Mouse (Mus musculus): ENCODE data around the gene Akna.

Akna gene

GRCm38 (mm10) chr4:63389121-63389886, 13.8 kb downstream of the Akna start:
- in situ Hi-C loops (cut with MboI, MseI) = no loop called here

GRCm38 (mm10) chr4:63388029-63388428, 15.1 kb downstream of the Akna start:
- in situ Hi-C loops (cut with MboI, MseI) = no loop called here

GRCm38 (mm10) chr4:63385784-63386183, 17.4 kb downstream of the Akna start:
- in situ Hi-C loops (cut with MboI, MseI) = no loop called here

DNA sequence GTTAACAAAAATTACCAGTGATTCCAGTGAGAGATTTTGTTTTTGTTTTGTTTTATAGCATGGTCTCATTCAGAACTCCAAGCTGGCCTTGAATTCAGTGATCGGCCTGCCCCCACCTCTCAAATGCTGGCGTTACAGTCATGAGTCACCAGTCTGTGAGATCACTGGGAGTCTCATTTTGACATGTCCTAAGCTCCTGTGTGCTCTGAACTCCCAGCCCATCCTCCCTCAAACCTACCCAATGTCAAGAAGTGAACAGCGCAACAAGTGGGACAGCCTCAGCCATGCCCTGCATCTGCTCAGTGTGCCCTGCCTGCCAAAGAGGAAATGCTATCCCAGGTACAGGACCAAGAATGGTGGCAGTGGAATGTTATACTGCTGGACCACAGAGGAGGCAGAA, 17.9 kb downstream of the Akna start:
- in situ Hi-C loops (cut with MboI, MseI) = no loop called here

- in situ Hi-C loops (cut with MboI, MseI) = no loop called here
These were observed 18.9 kb downstream of the Akna start for GRCm38 (mm10) chr4:63384262-63384661.

- in situ Hi-C loops (cut with MboI, MseI) = no loop called here
These were observed 19.7 kb downstream of the Akna start for GRCm38 (mm10) chr4:63383474-63383873.

DNA sequence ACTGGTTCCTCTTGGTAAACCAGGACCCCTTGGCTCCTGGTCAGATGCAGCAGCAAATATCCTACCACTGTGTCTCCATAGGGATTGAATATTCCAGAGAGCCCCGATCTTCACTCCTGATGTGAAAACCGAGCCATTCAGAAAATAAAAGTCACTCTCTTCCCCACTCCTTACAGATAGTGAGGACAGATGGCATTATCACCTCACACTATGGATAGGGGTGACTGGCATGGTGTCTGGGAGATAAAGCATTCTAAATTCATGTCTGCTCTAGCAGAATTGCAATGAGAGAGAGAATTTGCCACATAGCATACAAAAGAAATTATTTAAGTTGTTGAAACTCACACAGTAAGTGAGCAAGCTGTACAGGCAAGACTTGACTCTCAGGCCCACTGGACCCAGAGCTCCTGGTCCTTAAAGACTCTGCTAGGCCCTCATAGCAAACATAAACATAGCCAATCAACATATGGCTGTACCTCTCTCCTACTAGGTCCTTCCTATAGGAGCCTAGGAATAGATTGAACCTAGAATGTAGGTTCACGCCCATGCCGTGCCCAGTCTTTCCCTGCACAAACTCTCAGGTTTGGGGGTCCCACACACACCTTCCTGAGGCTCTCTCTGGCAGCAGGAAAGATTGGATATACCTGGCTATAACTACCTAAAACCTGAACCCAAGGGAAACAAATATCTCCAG, 20.3 kb downstream of the Akna start:
- in situ Hi-C loops (cut with MboI, MseI) = no loop called here

GRCm38 (mm10) chr4:63377483-63377882, 25.7 kb downstream of the Akna start:
- in situ Hi-C loops (cut with MboI, MseI) = no loop called here

DNA sequence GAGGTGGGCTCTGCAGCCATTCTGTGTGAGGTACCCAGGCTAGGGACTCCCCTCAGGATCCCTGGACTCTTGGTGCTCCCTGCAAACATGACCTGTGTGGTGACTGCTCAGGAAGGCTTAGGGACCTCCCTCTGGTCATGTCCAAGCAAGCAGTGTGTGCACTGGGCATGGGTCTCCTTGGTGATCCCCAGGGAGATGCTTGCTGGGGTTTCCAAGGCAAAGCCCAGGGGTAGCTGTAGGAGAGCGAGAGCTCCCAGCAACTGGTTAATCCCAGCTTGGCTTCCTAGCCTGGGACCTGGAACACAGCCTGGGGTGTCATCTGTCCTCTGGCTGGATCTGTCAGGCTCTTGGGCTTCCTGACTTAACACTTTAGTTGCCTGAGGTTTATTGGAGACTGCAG, 27.8 kb downstream of the Akna start:
- in situ Hi-C loops (cut with MboI, MseI) = no loop called here

GRCm38 (mm10) chr4:63374331-63374730, 28.8 kb downstream of the Akna start:
- in situ Hi-C loops (cut with MboI, MseI) = loop anchor here (5.0 kb wide), 1 partner anchor 33 kb away; no protein-coding TSS in a partner anchor

- in situ Hi-C loops (cut with MboI, MseI) = loop anchor here (5.0 kb wide), 1 partner anchor 34 kb away; no protein-coding TSS in a partner anchor
These were observed 29.8 kb downstream of the Akna start for GRCm38 (mm10) chr4:63373404-63373803.

GRCm38 (mm10) chr4:63371890-63372289, 31.3 kb downstream of the Akna start:
- in situ Hi-C loops (cut with MboI, MseI) = loop anchor here (5.0 kb wide), 1 partner anchor 35 kb away; no protein-coding TSS in a partner anchor

DNA sequence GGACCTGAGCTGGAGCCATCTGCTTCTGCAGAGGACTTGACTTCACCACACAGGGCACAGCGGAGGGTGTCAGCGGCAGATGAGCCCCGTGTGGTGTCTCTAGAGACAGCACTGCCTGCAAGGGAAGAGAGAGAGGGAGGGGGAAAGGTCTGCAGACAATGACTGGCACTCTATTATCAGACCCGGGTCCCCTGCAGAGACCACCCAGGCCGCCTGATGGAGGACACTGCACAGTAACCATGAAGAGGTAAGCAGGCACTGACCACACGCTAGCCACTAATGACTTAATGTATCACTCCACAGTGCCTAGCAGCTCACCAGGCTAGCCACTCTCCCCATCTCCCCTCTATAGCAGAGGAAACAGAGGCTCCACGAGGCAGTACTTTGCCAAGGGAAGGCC, 32.3 kb downstream of the Akna start:
- in situ Hi-C loops (cut with MboI, MseI) = loop anchor here (5.0 kb wide), 1 partner anchor 36 kb away; no protein-coding TSS in a partner anchor

DNA sequence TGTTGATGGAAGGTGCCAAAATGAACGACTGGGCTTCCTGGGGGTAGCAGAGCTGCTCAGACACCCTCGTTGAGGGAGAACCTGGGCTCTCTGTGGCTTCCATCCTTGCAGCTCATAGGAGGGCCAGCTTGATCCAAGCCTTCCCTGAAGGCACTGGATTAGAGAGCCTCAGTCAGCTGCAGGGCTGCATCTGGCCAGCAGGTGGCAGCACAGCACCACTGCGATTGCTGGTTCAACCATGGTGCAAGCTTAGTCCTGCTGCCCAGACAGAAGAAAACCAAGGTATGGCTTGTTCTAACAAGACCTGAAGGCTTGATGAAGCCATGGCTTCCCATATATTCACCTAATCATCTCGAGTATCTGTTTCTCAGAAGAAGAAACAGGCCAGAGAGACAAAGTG, 34.6 kb downstream of the Akna start:
- in situ Hi-C loops (cut with MboI, MseI) = no loop called here

- in situ Hi-C loops (cut with MboI, MseI) = no loop called here
These were observed 41.0 kb downstream of the Akna start, which contains the start of gene Orm2 for GRCm38 (mm10) chr4:63362150-63362549. Orm2 (plus strand) TSS chr4:63362449.

GRCm38 (mm10) chr4:63359861-63360260, 43.3 kb downstream of the Akna start:
- in situ Hi-C loops (cut with MboI, MseI) = no loop called here

DNA sequence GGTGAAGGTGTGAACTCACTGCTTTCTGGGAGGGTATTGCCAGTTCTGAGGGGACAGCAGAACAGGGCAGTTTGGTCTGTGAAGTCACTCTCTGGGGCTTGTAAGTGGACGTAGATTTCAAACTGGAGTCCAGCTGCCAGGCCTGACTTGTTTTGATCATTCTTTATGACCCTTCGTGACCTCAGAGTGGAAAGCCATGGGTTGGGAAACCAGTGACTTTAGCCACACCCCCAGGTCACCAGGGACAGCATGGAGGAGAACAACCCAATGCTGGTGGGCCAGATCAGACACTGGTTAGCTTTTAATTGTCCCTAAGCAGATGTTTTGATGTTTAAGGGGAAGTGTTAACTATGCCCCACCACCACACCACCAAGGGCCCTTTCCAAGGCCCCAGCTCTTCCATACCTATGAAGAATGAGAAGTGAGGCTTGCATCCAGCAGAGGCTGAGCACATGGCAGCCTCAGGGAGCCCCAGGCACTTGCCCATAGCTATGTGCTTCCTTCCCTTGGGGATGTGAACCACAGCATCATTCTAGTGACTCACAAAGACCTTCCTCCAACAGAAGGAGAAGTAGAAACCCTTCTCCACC, 46.1 kb downstream of the Akna start:
- in situ Hi-C loops (cut with MboI, MseI) = no loop called here

DNA sequence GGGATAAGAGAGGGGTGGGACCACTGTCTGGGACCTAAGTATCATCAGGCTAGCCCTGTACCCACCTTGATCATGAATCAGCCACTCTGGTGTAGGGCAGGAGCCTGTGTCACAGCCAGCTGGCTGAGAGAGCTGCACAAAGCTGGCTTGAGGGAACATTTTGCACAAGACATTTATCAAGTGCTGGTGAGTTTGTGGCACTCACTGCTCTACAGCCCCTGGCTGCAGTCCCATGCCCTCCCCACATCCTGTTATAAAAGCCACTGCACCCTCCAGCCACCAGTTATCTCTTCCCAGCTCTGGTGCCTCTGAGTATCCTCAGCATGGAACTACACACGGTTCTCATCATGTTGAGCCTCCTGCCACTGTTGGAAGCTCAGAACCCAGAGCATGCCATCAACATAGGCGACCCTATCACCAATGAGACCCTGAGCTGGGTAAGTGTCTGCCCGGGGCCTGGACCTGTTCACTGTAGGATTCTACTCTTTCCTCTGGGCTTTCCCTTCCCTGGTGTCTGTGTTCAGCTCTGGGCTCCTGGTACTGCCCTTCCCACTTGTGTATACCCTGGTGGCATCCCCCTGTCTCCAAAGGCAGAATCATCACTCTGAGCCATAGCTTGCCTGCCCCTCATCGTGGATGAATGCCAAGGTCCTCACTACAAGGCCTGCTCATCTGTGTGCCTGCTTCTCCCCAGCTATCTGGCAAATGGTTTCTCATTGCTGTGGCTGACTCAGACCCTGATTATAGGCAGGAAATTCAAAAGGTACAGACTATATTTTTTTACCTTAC, 47.1 kb downstream of the Akna start, which contains the start of gene Orm3:
TSS of gene Orm3 (plus strand) at position 286 of the 789 bp plus-strand sequence.
- in situ Hi-C loops (cut with MboI, MseI) = no loop called here

GRCm38 (mm10) chr4:63348524-63348923, 54.6 kb downstream of the Akna start:
- in situ Hi-C loops (cut with MboI, MseI) = no loop called here

GRCm38 (mm10) chr4:63346659-63347058, 56.5 kb downstream of the Akna start:
- in situ Hi-C loops (cut with MboI, MseI) = no loop called here

DNA sequence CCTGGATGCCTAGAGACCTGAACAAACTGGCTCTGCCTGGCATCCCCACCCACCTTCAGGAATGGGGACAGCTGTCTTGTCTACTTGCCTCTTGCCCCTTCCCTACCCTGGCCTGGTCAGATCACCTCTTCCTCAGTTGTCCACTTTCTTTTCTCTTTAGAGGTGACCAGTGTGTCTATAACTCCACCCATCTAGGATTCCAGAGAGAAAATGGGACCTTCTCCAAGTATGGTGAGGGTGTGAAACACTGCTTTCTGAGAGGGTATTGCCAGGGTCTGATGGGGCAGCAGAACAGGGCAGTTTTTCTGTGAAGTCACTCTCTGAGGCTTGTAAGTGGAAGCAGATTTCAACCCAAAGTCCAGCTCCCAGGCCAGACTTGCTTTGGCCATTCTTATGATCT, 57.9 kb downstream of the Akna start:
- in situ Hi-C loops (cut with MboI, MseI) = no loop called here

DNA sequence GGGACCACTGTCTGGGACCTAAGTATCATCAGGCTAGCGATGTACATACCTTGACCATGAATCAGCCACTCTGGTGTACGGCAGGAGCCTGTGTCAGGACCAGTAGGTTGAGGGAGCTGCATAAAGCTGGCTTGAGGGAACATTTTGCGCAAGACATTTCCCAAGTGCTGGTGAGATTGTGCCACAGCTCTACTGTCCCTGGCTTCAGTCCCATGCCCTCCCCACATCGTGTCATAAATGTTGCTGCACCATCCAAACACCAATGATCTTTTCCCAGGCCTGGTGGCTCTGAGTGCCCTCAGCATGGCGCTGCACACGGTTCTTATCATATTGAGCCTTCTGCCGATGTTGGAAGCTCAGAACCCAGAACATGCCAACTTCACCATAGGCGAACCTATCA, 58.9 kb downstream of the Akna start, which contains the start of gene Orm1:
TSS of gene Orm1 (plus strand) at position 266 of the 400 bp plus-strand sequence.
- in situ Hi-C loops (cut with MboI, MseI) = no loop called here
